Mouse (Mus musculus): ENCODE measurements around the gene Specc1. TPM values are rescaled to one million over a fixed set of nuclear protein-coding genes. Genes with fewer than 3 reads are reported as not detected.

The Specc1 gene
- polyA plus RNA-seq, 1 experiment: 27.7 TPM

- no peaks in the 10 kb centered on the region for H3K27me3 ChIP-seq (ENCODE audit: control insufficient read depth, insufficient read depth, insufficient read length)
- peak overlapping the region; percentile 96 for H3ac ChIP-seq (ENCODE audit: control insufficient read depth, insufficient read length)
- peaks cover 43% of the 10 kb centered on the region for H3K79me2 ChIP-seq (ENCODE audit: control insufficient read depth, insufficient read depth)
- H3K36me3 ChIP-seq (ENCODE audit: control insufficient read depth, insufficient read depth): no peaks in the 10 kb centered on the region
- peak overlapping the region; percentile 52 for H3K4me3 ChIP-seq
- peak overlapping the region; percentile 81 for H3K4me2 ChIP-seq (ENCODE audit: low read depth)
- no peak for TF ChIP-seq TCF12 (IDR thresholded peaks at IDR 0.05; ENCODE audit: insufficient read depth, poor library complexity, severe bottlenecking)
- no peak for TF ChIP-seq CEBPB (IDR thresholded peaks at IDR 0.05; ENCODE audit: insufficient read depth, poor library complexity, severe bottlenecking)
- peak; percentile 60 for TF ChIP-seq USF1 (IDR thresholded peaks at IDR 0.05; ENCODE audit: low read depth)
- peak; percentile 19 for TF ChIP-seq E2F4 (IDR thresholded peaks at IDR 0.05; ENCODE audit: insufficient read depth)
- no peak for TF ChIP-seq MAX (IDR thresholded peaks at IDR 0.05; ENCODE audit: low read depth)
- no peak for TF ChIP-seq REST (IDR thresholded peaks at IDR 0.05; ENCODE audit: insufficient read depth, insufficient read length)
- TF ChIP-seq MYOD1 (IDR thresholded peaks at IDR 0.05; ENCODE audit: control insufficient read depth in 1 of 3, insufficient read length in 2 of 3, low read depth in 2 of 3): no peak
- no peak for TF ChIP-seq SRF (IDR thresholded peaks at IDR 0.05; ENCODE audit: control insufficient read depth, insufficient read length, low read depth)
- peak in 1 of 3 experiments; percentile 16 for TF ChIP-seq MYOG (IDR thresholded peaks at IDR 0.05; ENCODE audit: control insufficient read depth in 1 of 3, insufficient read depth in 1 of 3, insufficient read length in 2 of 3, low read depth in 2 of 3)
- TF ChIP-seq POLR2AphosphoS2 (IDR thresholded peaks at IDR 0.05; ENCODE audit: insufficient read length, low read depth): peak; percentile 94
- TF ChIP-seq TCF3 (IDR thresholded peaks at IDR 0.05; ENCODE audit: insufficient read length, low read depth): no peak
- peak; percentile 94 for TF ChIP-seq POLR2A (IDR thresholded peaks at IDR 0.05; ENCODE audit: insufficient read length, low read depth)
Measured at GRCm38 (mm10) chr11:62076345-62077156, 120.0 kb downstream of the Specc1 start.

- peak overlapping the region; percentile 96 for H3ac ChIP-seq (ENCODE audit: control insufficient read depth, insufficient read length)
- peaks cover 51% of the 10 kb centered on the region for H3K79me2 ChIP-seq (ENCODE audit: control insufficient read depth, insufficient read depth)
- peak overlapping the region; percentile 65 for H3K4me2 ChIP-seq (ENCODE audit: low read depth)
- H3K4me3 ChIP-seq: peak overlapping the region; percentile 52
- no peak for TF ChIP-seq POLR2A (IDR thresholded peaks at IDR 0.05; ENCODE audit: insufficient read length, low read depth)
- peak in 1 of 3 experiments; percentile 28 for TF ChIP-seq MYOD1 (IDR thresholded peaks at IDR 0.05; ENCODE audit: control insufficient read depth in 1 of 3, insufficient read length in 2 of 3, low read depth in 2 of 3)
- TF ChIP-seq TCF12 (IDR thresholded peaks at IDR 0.05; ENCODE audit: insufficient read depth, poor library complexity, severe bottlenecking): no peak
- TF ChIP-seq MYOG (IDR thresholded peaks at IDR 0.05; ENCODE audit: control insufficient read depth in 1 of 3, insufficient read depth in 1 of 3, insufficient read length in 2 of 3, low read depth in 2 of 3): peak in 1 of 3 experiments; percentile 4
- H3K27me3 ChIP-seq (ENCODE audit: control insufficient read depth, insufficient read depth, insufficient read length): no peaks in the 10 kb centered on the region
- no peaks in the 10 kb centered on the region for H3K36me3 ChIP-seq (ENCODE audit: control insufficient read depth, insufficient read depth)
Measured at GRCm38 (mm10) chr11:62077157-62077865, 120.7 kb downstream of the Specc1 start.

- Histone ChIP-seq H3K4me3 (peak overlapping the region; percentile 52), H3K4me2 (ENCODE audit: low read depth) (peak overlapping the region; percentile 65), H3ac (ENCODE audit: control insufficient read depth, insufficient read length) (no peak overlapping the region), H3K36me3 (ENCODE audit: control insufficient read depth, insufficient read depth) (no peaks in the 10 kb centered on the region), H3K79me2 (ENCODE audit: control insufficient read depth, insufficient read depth) (peaks cover 61% of the 10 kb centered on the region), H3K27me3 (ENCODE audit: control insufficient read depth, insufficient read depth, insufficient read length) (no peaks in the 10 kb centered on the region)
- no peak for TF ChIP-seq TCF3 (IDR thresholded peaks at IDR 0.05; ENCODE audit: insufficient read length, low read depth)
- TF ChIP-seq POLR2AphosphoS2 (IDR thresholded peaks at IDR 0.05; ENCODE audit: insufficient read length, low read depth): no peak
- TF ChIP-seq CEBPB (IDR thresholded peaks at IDR 0.05; ENCODE audit: insufficient read depth, poor library complexity, severe bottlenecking): no peak
- TF ChIP-seq MAX (IDR thresholded peaks at IDR 0.05; ENCODE audit: low read depth): no peak
- TF ChIP-seq MYOD1 (IDR thresholded peaks at IDR 0.05; ENCODE audit: control insufficient read depth in 1 of 3, insufficient read length in 2 of 3, low read depth in 2 of 3): no peak
- no peak for TF ChIP-seq TCF12 (IDR thresholded peaks at IDR 0.05; ENCODE audit: insufficient read depth, poor library complexity, severe bottlenecking)
- TF ChIP-seq MYOG (IDR thresholded peaks at IDR 0.05; ENCODE audit: control insufficient read depth in 1 of 3, insufficient read depth in 1 of 3, insufficient read length in 2 of 3, low read depth in 2 of 3): no peak
- TF ChIP-seq E2F4 (IDR thresholded peaks at IDR 0.05; ENCODE audit: insufficient read depth): no peak
- TF ChIP-seq USF1 (IDR thresholded peaks at IDR 0.05; ENCODE audit: low read depth): no peak
- no peak for TF ChIP-seq POLR2A (IDR thresholded peaks at IDR 0.05; ENCODE audit: insufficient read length, low read depth)
- TF ChIP-seq SRF (IDR thresholded peaks at IDR 0.05; ENCODE audit: control insufficient read depth, insufficient read length, low read depth): no peak
- no peak for TF ChIP-seq REST (IDR thresholded peaks at IDR 0.05; ENCODE audit: insufficient read depth, insufficient read length)
Measured at GRCm38 (mm10) chr11:62078371-62078770, 121.8 kb downstream of the Specc1 start.

- Histone ChIP-seq H3K79me2 (ENCODE audit: control insufficient read depth, insufficient read depth) (peaks cover 70% of the 10 kb centered on the region), H3K4me2 (ENCODE audit: low read depth) (peak overlapping the region; percentile 65), H3K36me3 (ENCODE audit: control insufficient read depth, insufficient read depth) (no peaks in the 10 kb centered on the region), H3ac (ENCODE audit: control insufficient read depth, insufficient read length) (no peak overlapping the region), H3K4me3 (peak overlapping the region; percentile 52), H3K27me3 (ENCODE audit: control insufficient read depth, insufficient read depth, insufficient read length) (no peaks in the 10 kb centered on the region)
- TF ChIP-seq USF1 (IDR thresholded peaks at IDR 0.05; ENCODE audit: low read depth): no peak
Measured at GRCm38 (mm10) chr11:62079100-62079857, 122.7 kb downstream of the Specc1 start.

Data from myocyte (in vitro differentiated cells).